Mouse (Mus musculus) forebrain, postnatal 0 days (tissue): ENCODE measurements around the gene Faiml. TPM values are rescaled to one million over a fixed set of nuclear protein-coding genes. Genes with fewer than 3 reads are reported as not detected.
A peak's percentile ranks its signal among the peaks of the same experiment; 100 is the strongest.

Source experiments
- ATAC-seq: fragments of 200-750 bp; cut with Nextera tagmentation; 2 replicates; pipeline ENCODE4 v1.8.0; 2017; ENCODE audit warnings: mild to moderate bottlenecking, moderate library complexity
- DNase-seq: peaks from one replicate; pipeline ENCODE4 v3.0.0-alpha.2; 2015
- H3K27ac ChIP-seq: fragments of 300-500 bp; sonication (generic); 2 replicates; pipeline ENCODE4 v1.5.1; 2014; ENCODE audit warnings: low read depth, mild to moderate bottlenecking, antibody characterized with exemption, low read length, moderate library complexity, mixed read lengths
- H3K27me3 ChIP-seq: fragments of 300-500 bp; sonication (generic); 2 replicates; pipeline ENCODE4 v1.6.1; 2014; ENCODE audit warnings: mild to moderate bottlenecking, low read length, mixed read lengths; ENCODE audit not compliant: insufficient read depth
- H3K36me3 ChIP-seq: fragments of 300-500 bp; sonication (generic); 2 replicates; pipeline ENCODE4 v1.6.1; 2014; ENCODE audit warnings: mild to moderate bottlenecking, moderate library complexity; ENCODE audit not compliant: insufficient read depth
- H3K4me1 ChIP-seq: fragments of 300-500 bp; sonication (generic); 2 replicates; pipeline ENCODE4 v1.6.1; 2014; ENCODE audit warnings: antibody characterized with exemption; ENCODE audit not compliant: insufficient read depth
- H3K4me2 ChIP-seq: fragments of 300-500 bp; sonication (generic); 2 replicates; pipeline ENCODE4 v1.6.1; 2014; ENCODE audit warnings: low read depth, mild to moderate bottlenecking, moderate library complexity
- H3K4me3 ChIP-seq: fragments of 300-500 bp; sonication (generic); 2 replicates; pipeline ENCODE4 v1.5.1; 2014; ENCODE audit warnings: low read depth, low read length, mixed read lengths
- H3K9ac ChIP-seq: fragments of 300-500 bp; sonication (generic); 2 replicates; pipeline ENCODE4 v1.6.1; 2014; ENCODE audit warnings: mild to moderate bottlenecking
- H3K9me3 ChIP-seq: fragments of 300-500 bp; sonication (generic); 2 replicates; pipeline ENCODE4 v1.6.1; 2016; ENCODE audit warnings: low read length
- CTCF ChIP-seq: sonication (generic); IDR thresholded peaks from 2 replicates; pipeline ENCODE4 v1.5.1; 2016; ENCODE audit warnings: antibody characterized with exemption, control low read depth, low read depth
- WGBS: fragments of 180-500 bp; shearing (Covaris S2); extraction: QIAGEN DNeasy Blood & Tissue Kit; methylation state at CpG from one replicate; pipeline ENCODE4 v1.1.7; 2014; 5-methylcytosine and 5-hydroxymethylcytosine counted together
- polyA plus RNA-seq: library from polyadenylated mRNA; unstranded; fragments of >200 nt; fragmentation: Nextera tagmentation; extraction: Ambion mirVana; gene quantifications from 2 replicates; pipeline ENCODE4 v1.2.1, GENCODE M21; 2015
- total RNA-seq: library from RNA; depleted of rRNA; stranded (reverse); fragments of >200 nt; gene quantifications from 2 replicates; pipeline ENCODE4 v1.2.3, GENCODE M21; 2014

Faiml gene
- total and polyA plus RNA-seq, 2 experiments from 2014 or later: not detected

GRCm38 (mm10) chr9:99229450-99229849, 7.6 kb downstream of the Faiml start:
- H3K4me3 ChIP-seq: no peak overlapping the region
- no peak overlapping the region for H3K27ac ChIP-seq
- no peaks in the 10 kb centered on the region for H3K9me3 ChIP-seq
- DNase-seq: no peak
- no peak overlapping the region for H3K9ac ChIP-seq
- 89% methylated on average over 14 of the region's 14 CpGs for WGBS
- H3K4me1 ChIP-seq: no peaks in the 10 kb centered on the region
- no peak for TF ChIP-seq CTCF
- H3K27me3 ChIP-seq: no peaks in the 10 kb centered on the region
- H3K4me2 ChIP-seq: no peak overlapping the region
- ATAC-seq: no peak
- H3K36me3 ChIP-seq: no peaks in the 10 kb centered on the region

GRCm38 (mm10) chr9:99224583-99224982, 12.5 kb downstream of the Faiml start:
- TF ChIP-seq CTCF: no peak
- H3K4me3 ChIP-seq: no peak overlapping the region
- no peak overlapping the region for H3K9ac ChIP-seq
- 48% methylated on average over 3 of the region's 3 CpGs for WGBS
- ATAC-seq: no peak
- DNase-seq: no peak
- H3K27me3 ChIP-seq: no peaks in the 10 kb centered on the region
- H3K4me2 ChIP-seq: no peak overlapping the region
- no peaks in the 10 kb centered on the region for H3K4me1 ChIP-seq
- H3K36me3 ChIP-seq: no peaks in the 10 kb centered on the region
- H3K9me3 ChIP-seq: no peaks in the 10 kb centered on the region
- H3K27ac ChIP-seq: no peak overlapping the region

DNA sequence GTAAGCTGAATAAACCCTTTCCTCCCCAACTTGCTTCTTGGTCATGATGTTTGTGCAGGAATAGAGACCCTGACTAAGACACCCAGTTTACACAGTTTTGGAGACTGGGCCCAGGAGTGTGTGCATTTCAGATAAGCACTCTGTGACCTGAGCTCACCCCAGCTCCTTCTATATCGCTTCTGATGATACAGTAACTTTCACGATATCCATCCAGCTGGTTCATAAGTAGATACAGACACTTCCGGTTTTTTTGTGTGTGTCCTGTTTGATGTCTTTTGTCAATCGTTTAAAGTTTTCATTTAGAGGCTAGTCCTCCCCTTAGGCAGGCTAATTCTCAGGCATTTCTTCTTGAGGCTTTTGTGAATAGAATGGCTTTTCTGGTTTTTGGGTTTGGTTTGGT, 15.4 kb downstream of the Faiml start:
- Histone ChIP-seq H3K9me3 (no peaks in the 10 kb centered on the region), H3K36me3 (no peaks in the 10 kb centered on the region), H3K4me1 (no peaks in the 10 kb centered on the region), H3K9ac (no peak overlapping the region), H3K27me3 (no peaks in the 10 kb centered on the region), H3K4me2 (no peak overlapping the region), H3K4me3 (no peak overlapping the region), H3K27ac (no peak overlapping the region)
- ATAC-seq: no peak
- 92% methylated on average over 4 of the region's 4 CpGs for WGBS
- TF ChIP-seq CTCF: no peak
- no peak for DNase-seq

GRCm38 (mm10) chr9:99217999-99218719, 18.9 kb downstream of the Faiml start:
- H3K27me3 ChIP-seq: no peaks in the 10 kb centered on the region
- no peak for DNase-seq
- H3K27ac ChIP-seq: no peak overlapping the region
- TF ChIP-seq CTCF: no peak
- H3K36me3 ChIP-seq: no peaks in the 10 kb centered on the region
- 25% methylated on average over 6 of the region's 6 CpGs for WGBS
- no peaks in the 10 kb centered on the region for H3K4me1 ChIP-seq
- ATAC-seq: peak; percentile 40
- H3K9ac ChIP-seq: no peak overlapping the region
- H3K4me3 ChIP-seq: no peak overlapping the region
- no peaks in the 10 kb centered on the region for H3K9me3 ChIP-seq
- H3K4me2 ChIP-seq: no peak overlapping the region

- H3K9ac ChIP-seq: no peak overlapping the region
- DNase-seq (no peak), ATAC-seq (no peak)
- H3K36me3 ChIP-seq: no peaks in the 10 kb centered on the region
- no peaks in the 10 kb centered on the region for H3K27me3 ChIP-seq
- no peaks in the 10 kb centered on the region for H3K9me3 ChIP-seq
- WGBS: 80% methylated on average over 2 of the region's 2 CpGs
- TF ChIP-seq CTCF: no peak
- H3K27ac ChIP-seq: no peak overlapping the region
- H3K4me1 ChIP-seq: no peaks in the 10 kb centered on the region
- H3K4me3 ChIP-seq: no peak overlapping the region
- H3K4me2 ChIP-seq: no peak overlapping the region
Measured at GRCm38 (mm10) chr9:99216182-99216581, 20.9 kb downstream of the Faiml start.

GRCm38 (mm10) chr9:99212643-99213042, 24.4 kb downstream of the Faiml start:
- Histone ChIP-seq H3K27ac (no peak overlapping the region), H3K4me2 (no peak overlapping the region), H3K27me3 (no peaks in the 10 kb centered on the region), H3K4me1 (no peaks in the 10 kb centered on the region), H3K9me3 (no peaks in the 10 kb centered on the region), H3K4me3 (no peak overlapping the region), H3K9ac (no peak overlapping the region), H3K36me3 (no peaks in the 10 kb centered on the region)
- TF ChIP-seq CTCF: no peak
- DNase-seq (no peak), ATAC-seq (no peak)
- 89% methylated on average over 2 of the region's 2 CpGs for WGBS

DNA sequence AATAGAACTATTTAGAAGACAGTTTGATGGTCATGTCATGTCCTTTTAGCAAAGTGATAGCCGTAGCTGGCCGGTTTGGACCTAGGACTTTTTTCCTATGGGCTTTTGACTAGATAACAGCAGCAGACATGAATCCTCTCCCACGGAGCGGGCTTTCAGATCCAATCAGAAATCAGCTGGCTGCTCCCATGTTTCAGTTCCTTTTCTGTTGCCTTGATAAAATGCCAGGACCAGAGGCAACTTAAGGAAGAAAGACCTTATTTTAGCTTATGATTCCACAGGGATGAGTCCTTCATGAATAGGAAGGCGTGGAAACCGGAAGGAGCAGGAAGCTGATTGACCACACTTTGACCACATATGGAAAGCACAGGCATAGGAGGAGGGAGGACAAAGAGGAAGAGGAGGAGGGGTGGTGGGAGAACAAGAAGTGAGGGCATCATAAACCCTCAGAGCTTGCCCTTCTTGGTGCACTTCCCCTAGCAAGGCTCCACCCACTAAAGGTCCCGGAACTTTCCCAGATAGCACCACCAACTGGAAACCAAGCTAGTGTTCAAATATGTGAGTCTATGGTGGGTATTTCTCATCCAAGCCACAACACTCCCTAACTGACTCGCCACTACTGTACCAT, 53.9 kb downstream of the Faiml start:
- DNase-seq (no peak), ATAC-seq (no peak)
- Histone ChIP-seq H3K4me1 (no peaks in the 10 kb centered on the region), H3K4me2 (no peak overlapping the region), H3K4me3 (no peak overlapping the region), H3K27ac (no peak overlapping the region), H3K9me3 (no peaks in the 10 kb centered on the region), H3K27me3 (no peaks in the 10 kb centered on the region), H3K36me3 (no peaks in the 10 kb centered on the region), H3K9ac (no peak overlapping the region)
- no peak for TF ChIP-seq CTCF
- WGBS: 89% methylated on average over 8 of the region's 8 CpGs
